Mouse (Mus musculus) liver, embryonic 15.5 days (tissue): ENCODE data around the gene Cdk17. TPM values are rescaled to one million over a fixed set of nuclear protein-coding genes. Genes with fewer than 3 reads are reported as not detected.

Source experiments
- ATAC-seq: fragments of 200-750 bp; cut with Nextera tagmentation; 2 replicates; pipeline ENCODE4 v1.8.0; 2017; ENCODE audit warnings: moderate number of reproducible peaks, mild to moderate bottlenecking, moderate library complexity; ENCODE audit not compliant: insufficient read depth
- H3K27ac ChIP-seq: fragments of 300-500 bp; sonication (generic); replicated peaks from 2 replicates; pipeline ENCODE4 v1.5.1; 2015; ENCODE audit warnings: mild to moderate bottlenecking, inconsistent platforms
- H3K27me3 ChIP-seq: fragments of 300-500 bp; sonication (generic); 2 replicates; pipeline ENCODE4 v1.6.1; 2015; ENCODE audit warnings: mild to moderate bottlenecking, inconsistent platforms
- H3K36me3 ChIP-seq: fragments of 300-500 bp; sonication (generic); replicated peaks from 2 replicates; pipeline ENCODE4 v1.6.1; 2015; ENCODE audit warnings: moderate library complexity, mild to moderate bottlenecking, inconsistent platforms
- H3K4me1 ChIP-seq: fragments of 300-500 bp; sonication (generic); replicated peaks from 2 replicates; pipeline ENCODE4 v1.6.1; 2015; ENCODE audit warnings: inconsistent platforms
- H3K4me2 ChIP-seq: fragments of 300-500 bp; sonication (generic); 2 replicates; pipeline ENCODE4 v1.6.1; 2015; ENCODE audit warnings: moderate library complexity, mild to moderate bottlenecking, inconsistent platforms
- H3K4me3 ChIP-seq: fragments of 300-500 bp; sonication (generic); replicated peaks from 2 replicates; pipeline ENCODE4 v1.5.1; 2015; ENCODE audit warnings: mild to moderate bottlenecking, inconsistent platforms
- H3K9ac ChIP-seq: fragments of 300-500 bp; sonication (generic); 2 replicates; pipeline ENCODE4 v1.6.1; 2015; ENCODE audit warnings: moderate library complexity, mild to moderate bottlenecking, inconsistent platforms
- H3K9me3 ChIP-seq: fragments of 300-500 bp; sonication (generic); replicated peaks from 2 replicates; pipeline ENCODE4 v1.6.1; 2016; ENCODE audit warnings: inconsistent platforms
- WGBS: fragments of 180-500 bp; shearing (Covaris S2); methylation state at CpG from one replicate; pipeline ENCODE4 v1.1.7; 2015; ENCODE audit warnings: mixed read lengths; ENCODE audit not compliant: insufficient replicate concordance; 5-methylcytosine and 5-hydroxymethylcytosine counted together
- polyA plus RNA-seq: library from polyadenylated mRNA; unstranded; fragments of >200 nt; fragmentation: Nextera tagmentation; extraction: Ambion mirVana; gene quantifications from 2 replicates; pipeline ENCODE4 v1.2.1, GENCODE M21; 2015

Gene Cdk17
- polyA plus RNA-seq, 1 experiment from 2014 or later: 10.1 TPM

DNA sequence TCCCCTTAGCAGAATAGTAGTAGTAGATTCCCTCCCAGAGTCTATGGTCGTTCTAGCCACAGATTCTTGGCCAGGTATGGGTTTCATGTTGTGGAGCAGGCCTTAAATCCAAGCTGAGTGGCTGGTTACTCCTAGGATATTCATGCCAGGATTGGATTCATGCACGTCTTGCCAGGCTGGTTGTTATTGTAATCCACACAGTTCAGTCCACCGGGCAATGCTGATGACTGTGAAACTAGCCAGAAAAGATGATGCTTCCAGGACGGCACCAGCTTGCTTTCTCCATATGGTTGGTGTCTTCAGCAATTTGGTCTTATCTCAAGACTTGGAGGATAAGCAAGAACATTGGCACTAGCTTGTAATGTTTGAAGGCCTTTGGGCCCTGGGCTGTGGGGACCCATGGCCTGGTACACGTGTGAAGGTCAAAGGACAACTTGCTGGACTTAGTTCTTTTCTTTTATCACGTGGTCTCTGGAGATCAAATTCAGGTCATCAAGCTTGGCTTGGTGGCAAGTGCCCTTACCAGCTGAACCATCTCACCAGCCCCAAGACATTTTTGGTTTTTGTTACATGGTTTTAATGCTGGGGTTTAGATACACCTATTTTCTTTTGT lies 41.3 kb downstream of the Cdk17 start:
- Histone ChIP-seq H3K27me3 (no peaks in the 10 kb centered on the region), H3K9me3 (no peaks in the 10 kb centered on the region), H3K9ac (no peak overlapping the region), H3K4me2 (no peak overlapping the region), H3K4me1 (peaks cover 26% of the 10 kb centered on the region), H3K27ac (no peak overlapping the region), H3K4me3 (no peak overlapping the region), H3K36me3 (peaks cover 16% of the 10 kb centered on the region)
- 79% methylated on average over 6 of the region's 6 CpGs for WGBS
- no peak for ATAC-seq

DNA sequence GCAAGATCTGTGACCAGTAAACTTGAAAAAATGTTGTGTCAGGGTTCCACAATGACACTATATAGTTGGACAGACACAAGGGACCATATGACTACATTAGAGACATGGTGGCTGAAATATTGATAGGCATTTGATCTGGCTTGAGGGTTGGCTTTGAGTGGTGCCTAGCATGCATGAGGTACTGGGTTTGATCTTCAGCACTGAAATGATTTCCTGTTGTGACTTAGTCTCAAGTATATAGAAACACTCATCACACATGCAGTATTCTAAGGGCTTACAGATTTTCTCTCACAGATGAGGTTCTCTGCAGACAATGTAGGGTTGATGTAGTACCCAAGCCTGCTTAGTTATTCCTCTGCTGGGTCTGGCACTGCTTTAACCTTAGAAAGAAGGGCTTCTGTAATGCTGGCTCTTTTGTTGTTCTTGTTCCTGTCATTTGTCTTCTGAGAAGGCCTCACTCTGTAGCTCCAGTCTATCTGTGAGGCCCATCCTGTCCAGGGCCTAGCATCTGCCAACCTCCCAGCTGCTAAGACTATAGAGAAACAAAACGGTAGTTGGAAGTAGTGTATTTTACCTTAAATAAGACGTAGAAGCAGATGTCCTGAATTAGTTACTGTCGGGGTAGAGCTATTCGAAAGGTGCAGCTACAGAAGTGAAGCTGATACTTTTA lies 44.7 kb downstream of the Cdk17 start:
- H3K36me3 ChIP-seq: peaks cover 12% of the 10 kb centered on the region
- no peak for ATAC-seq
- 75% methylated on average over 4 of the region's 4 CpGs for WGBS
- no peak overlapping the region for H3K4me2 ChIP-seq
- no peak overlapping the region for H3K4me3 ChIP-seq
- H3K27ac ChIP-seq: no peak overlapping the region
- H3K27me3 ChIP-seq: no peaks in the 10 kb centered on the region
- peaks cover 9% of the 10 kb centered on the region for H3K4me1 ChIP-seq
- no peak overlapping the region for H3K9ac ChIP-seq
- no peaks in the 10 kb centered on the region for H3K9me3 ChIP-seq

DNA sequence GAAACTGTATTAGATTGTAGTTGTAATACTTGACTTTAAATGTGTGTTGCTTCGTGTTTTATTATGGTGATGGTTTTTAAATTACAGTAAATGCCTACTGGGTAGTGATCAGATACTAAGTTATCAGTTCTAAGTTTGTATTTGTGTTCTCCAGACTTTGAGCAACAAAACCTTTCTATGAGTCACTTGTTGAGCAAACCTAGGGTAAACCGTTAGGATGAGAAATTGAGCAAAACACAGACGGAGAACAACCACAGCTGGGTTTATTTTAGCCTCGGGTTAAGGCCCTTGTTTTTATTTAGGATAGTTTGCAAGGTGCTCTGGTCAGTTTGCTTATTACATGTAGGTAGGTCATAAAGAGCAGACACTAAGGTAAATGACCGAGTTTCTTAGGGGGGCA lies 46.5 kb downstream of the Cdk17 start:
- Histone ChIP-seq H3K9me3 (no peaks in the 10 kb centered on the region), H3K27ac (no peak overlapping the region), H3K36me3 (peaks cover 18% of the 10 kb centered on the region), H3K27me3 (no peaks in the 10 kb centered on the region), H3K4me1 (peaks cover 7% of the 10 kb centered on the region), H3K9ac (no peak overlapping the region), H3K4me2 (no peak overlapping the region), H3K4me3 (no peak overlapping the region)
- 72% methylated on average over 5 of the region's 5 CpGs for WGBS
- ATAC-seq: no peak

DNA sequence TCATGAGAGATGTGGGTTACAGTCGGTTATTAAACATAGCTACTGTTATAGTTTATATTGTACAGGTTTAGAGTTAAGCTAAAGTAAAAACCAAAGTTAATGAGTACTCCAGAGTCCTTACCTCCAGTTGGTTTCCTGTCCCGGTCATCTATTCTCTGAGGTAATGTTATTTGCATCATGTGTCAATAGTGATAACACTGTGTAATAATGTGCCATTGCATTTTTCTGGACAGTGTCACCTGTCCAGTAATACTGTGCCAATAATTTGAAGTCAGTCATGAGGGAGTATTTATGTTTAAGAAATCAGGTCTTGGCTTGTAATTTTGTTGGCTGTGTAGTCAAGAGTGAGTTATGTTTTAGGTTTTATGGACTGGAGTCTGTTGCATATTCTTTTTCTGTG lies 52.0 kb downstream of the Cdk17 start:
- Histone ChIP-seq H3K9me3 (no peaks in the 10 kb centered on the region), H3K27me3 (no peaks in the 10 kb centered on the region), H3K9ac (no peak overlapping the region), H3K4me2 (no peak overlapping the region), H3K4me3 (no peak overlapping the region), H3K4me1 (peaks cover 19% of the 10 kb centered on the region), H3K27ac (no peak overlapping the region), H3K36me3 (peaks cover 62% of the 10 kb centered on the region)
- ATAC-seq: no peak
- WGBS: 83% methylated on average over 2 of the region's 2 CpGs

DNA sequence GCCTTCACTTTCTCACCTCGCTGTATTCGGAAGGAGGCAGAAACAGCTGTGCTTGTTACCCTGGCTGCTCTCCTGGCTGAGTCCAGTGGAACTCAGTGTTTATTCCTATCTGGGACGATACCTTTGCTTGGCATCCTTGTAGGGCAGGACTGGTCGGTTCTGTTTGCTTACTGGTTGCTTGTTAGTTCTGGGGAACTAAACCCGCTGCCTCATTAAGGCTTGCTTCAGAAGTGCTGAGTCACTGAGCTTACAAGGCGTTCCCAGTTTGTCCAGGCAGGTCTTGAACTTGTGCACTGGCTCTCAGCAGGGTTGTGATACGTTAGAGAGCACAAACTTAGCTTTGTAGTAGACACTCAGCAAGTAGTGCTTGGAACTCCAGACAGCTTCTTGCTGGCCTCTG lies 52.7 kb downstream of the Cdk17 start:
- ATAC-seq: no peak
- Histone ChIP-seq H3K27me3 (no peaks in the 10 kb centered on the region), H3K9ac (no peak overlapping the region), H3K4me3 (no peak overlapping the region), H3K9me3 (no peaks in the 10 kb centered on the region), H3K36me3 (peaks cover 65% of the 10 kb centered on the region), H3K27ac (no peak overlapping the region), H3K4me1 (peaks cover 19% of the 10 kb centered on the region), H3K4me2 (no peak overlapping the region)
- WGBS: 73% methylated on average over 7 of the region's 7 CpGs

DNA sequence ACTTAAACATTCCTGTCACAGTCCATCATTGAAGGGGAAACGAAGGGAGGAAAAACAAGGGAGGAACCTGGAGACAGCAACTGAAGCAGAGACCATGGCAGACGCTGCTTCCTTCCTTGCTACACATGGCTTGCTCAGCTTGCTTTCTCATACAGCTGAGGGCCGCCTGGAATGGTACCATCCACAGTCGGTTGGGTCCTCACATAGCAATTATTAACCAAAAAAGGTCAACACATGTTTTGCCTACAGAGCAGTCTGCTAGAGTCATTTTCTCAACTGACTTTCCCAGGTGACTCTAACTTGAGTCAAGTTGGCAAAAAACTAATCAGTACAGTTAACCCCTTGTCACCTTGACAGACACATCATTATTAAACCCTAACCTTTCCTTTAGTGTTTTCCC lies 53.6 kb downstream of the Cdk17 start:
- Histone ChIP-seq H3K36me3 (peaks cover 67% of the 10 kb centered on the region), H3K4me1 (peaks cover 19% of the 10 kb centered on the region), H3K4me3 (no peak overlapping the region), H3K27me3 (no peaks in the 10 kb centered on the region), H3K9ac (no peak overlapping the region), H3K4me2 (no peak overlapping the region), H3K9me3 (no peaks in the 10 kb centered on the region), H3K27ac (no peak overlapping the region)
- ATAC-seq: no peak
- 57% methylated on average over 4 of the region's 4 CpGs for WGBS

DNA sequence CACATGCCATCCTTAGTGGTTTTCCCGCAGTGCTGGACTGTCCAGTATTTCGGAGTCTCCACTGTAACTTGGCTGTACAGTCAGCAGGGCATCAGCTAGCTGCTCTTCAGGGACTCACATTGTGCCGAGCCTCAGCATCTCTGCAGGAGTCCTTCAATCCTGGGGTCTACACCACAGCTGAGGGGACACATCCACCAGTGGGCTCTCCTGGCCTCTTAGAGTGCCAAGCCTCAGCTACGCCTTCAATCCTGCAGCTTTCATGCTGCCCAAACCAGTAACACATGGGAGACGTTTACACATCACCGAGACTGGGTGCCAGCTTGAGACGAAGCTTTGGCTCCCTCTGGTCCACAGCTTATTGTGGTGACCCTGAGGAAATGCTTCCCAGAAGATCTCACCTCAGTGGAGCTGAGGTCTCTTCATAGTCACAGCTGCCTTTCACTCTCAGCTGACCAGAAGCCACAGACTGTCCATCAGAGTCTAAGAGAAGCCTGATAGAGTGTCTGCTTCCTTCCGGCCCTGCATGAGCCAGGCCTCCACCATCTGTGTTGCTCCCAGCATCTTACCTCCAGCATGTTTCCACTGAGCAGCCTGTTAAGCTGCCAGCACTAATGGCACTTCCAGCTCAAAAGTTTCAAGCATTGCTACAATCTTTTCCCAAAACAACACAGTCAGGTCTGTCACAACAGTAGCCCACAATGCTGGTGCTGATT lies 54.5 kb downstream of the Cdk17 start:
- Histone ChIP-seq H3K4me3 (no peak overlapping the region), H3K9me3 (no peaks in the 10 kb centered on the region), H3K4me2 (no peak overlapping the region), H3K27ac (no peak overlapping the region), H3K36me3 (peaks cover 68% of the 10 kb centered on the region), H3K4me1 (peaks cover 19% of the 10 kb centered on the region), H3K27me3 (no peaks in the 10 kb centered on the region), H3K9ac (no peak overlapping the region)
- ATAC-seq: no peak
- 84% methylated on average over 8 of the region's 8 CpGs for WGBS

DNA sequence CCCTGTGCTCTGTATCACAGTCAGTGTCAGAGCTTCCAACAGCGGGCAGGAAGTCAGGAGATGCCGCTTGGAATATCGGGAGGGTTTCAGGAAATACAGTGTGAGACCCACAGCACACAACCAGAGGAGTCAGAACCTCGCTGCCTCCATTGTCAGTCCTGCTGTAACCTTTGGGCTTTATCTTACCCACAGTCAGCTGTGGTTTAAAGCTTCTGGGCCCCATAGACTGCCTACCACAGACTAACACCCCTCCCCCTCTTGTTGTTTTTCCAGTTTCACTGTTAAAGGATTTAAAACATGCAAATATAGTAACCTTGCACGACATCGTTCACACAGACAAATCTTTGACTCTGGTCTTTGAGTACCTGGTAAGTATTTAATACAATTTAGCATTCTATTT lies 65.1 kb downstream of the Cdk17 start:
- 63% methylated on average over 6 of the region's 6 CpGs for WGBS
- no peak for ATAC-seq
- peaks cover 45% of the 10 kb centered on the region for H3K36me3 ChIP-seq

DNA sequence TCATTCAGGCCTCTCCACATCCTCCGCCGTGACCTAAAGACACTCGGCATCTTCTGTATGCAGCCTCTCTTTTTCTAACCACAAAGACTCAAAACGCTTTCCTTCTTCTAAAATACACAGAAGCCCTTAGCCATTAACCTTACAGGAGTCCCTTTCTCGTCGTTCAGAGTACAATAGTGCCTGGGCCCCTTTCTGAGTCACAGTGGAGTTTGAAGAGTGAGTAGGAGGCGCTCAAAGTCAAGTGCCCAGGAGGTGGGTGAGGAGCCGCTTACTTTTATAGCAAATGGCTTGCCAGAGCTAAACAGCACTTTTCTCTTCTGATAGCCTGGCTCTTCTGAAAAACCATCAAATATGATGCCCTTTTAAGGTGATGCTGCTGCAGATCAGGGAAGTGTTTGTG lies 67.2 kb downstream of the Cdk17 start:
- H3K9me3 ChIP-seq: no peaks in the 10 kb centered on the region
- H3K27me3 ChIP-seq: no peaks in the 10 kb centered on the region
- no peak for ATAC-seq
- no peak overlapping the region for H3K4me2 ChIP-seq
- peaks cover 62% of the 10 kb centered on the region for H3K36me3 ChIP-seq
- no peak overlapping the region for H3K9ac ChIP-seq
- H3K4me3 ChIP-seq: no peak overlapping the region
- no peak overlapping the region for H3K27ac ChIP-seq
- 0 out of 2 replicates have a peak, but pooled peaks cover 4% of the 10 kb centered on the region for H3K4me1 ChIP-seq
- 60% methylated on average over 8 of the region's 8 CpGs for whole genome bisulfite sequencing

More for the DNA sequence above, 65.1 kb downstream of the Cdk17 start:
- H3K4me3 ChIP-seq: no peak overlapping the region
- 0 out of 2 replicates have a peak, but pooled peaks cover 4% of the 10 kb centered on the region for H3K4me1 ChIP-seq
- H3K4me2 ChIP-seq: no peak overlapping the region
- no peaks in the 10 kb centered on the region for H3K9me3 ChIP-seq
- no peak overlapping the region for H3K27ac ChIP-seq
- no peak overlapping the region for H3K9ac ChIP-seq
- no peaks in the 10 kb centered on the region for H3K27me3 ChIP-seq

DNA sequence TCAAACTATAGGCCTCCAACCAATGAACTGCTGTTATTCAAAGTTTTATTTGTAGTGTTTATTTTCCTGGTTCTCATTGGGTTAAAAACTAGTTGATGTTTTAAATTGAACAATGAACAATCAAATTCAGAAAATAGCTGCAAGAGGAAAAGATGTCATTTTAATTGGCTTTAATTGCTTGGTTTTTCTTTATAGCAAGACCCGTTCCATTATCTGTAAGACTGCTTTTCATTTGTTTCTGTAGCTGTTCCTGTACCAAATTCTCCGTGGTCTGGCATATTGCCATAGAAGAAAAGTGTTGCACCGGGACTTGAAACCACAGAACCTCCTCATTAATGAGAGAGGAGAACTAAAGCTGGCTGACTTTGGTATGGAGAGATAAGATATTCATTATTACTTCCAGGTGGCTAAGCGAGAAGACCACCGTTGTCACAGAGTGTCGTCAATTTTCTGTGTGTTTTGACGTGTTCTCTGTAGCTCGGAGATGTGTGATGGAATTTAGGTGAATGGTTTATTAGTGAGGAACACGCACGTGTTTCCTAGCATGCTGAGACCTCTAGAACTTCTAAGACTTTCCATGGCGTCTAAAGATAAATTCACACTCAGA lies 67.8 kb downstream of the Cdk17 start:
- 40% methylated on average over 11 of the region's 11 CpGs for WGBS
- no peak for ATAC-seq
- Histone ChIP-seq H3K4me3 (no peak overlapping the region), H3K27me3 (no peaks in the 10 kb centered on the region), H3K27ac (no peak overlapping the region), H3K9ac (no peak overlapping the region), H3K9me3 (no peaks in the 10 kb centered on the region), H3K36me3 (peaks cover 66% of the 10 kb centered on the region), H3K4me1 (0 out of 2 replicates have a peak, but pooled peaks cover 4% of the 10 kb centered on the region), H3K4me2 (no peak overlapping the region)

DNA sequence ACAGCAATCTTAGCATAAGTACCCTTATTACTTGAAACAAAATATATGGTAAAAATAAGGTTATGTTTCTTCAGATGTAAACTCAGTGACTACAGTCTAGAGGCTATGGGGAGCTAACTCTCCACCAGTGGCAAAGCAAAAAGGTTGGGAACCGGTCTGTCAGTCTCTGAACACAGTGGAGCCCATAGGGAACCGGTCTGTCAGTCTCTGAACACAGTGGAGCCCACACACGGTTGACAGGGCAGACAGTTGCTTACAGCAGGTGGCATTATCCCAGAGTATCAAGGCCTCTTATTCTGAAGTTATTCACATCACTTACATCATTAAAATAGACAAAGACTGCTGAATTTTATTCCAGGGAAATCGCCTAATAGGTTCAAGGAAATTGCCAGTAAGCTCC lies 70.8 kb downstream of the Cdk17 start:
- Histone ChIP-seq H3K4me3 (no peak overlapping the region), H3K36me3 (peaks cover 76% of the 10 kb centered on the region), H3K9me3 (no peaks in the 10 kb centered on the region), H3K4me2 (no peak overlapping the region), H3K27me3 (no peaks in the 10 kb centered on the region), H3K4me1 (no peaks in the 10 kb centered on the region), H3K9ac (no peak overlapping the region), H3K27ac (no peak overlapping the region)
- no peak for ATAC-seq
- WGBS: 80% methylated on average over 4 of the region's 4 CpGs
